Mouse (Mus musculus) thymus, postnatal 25 days (tissue): ENCODE measurements at regions not wholly inside any gene's neighbourhood (a gene's known extent, or its start where the extent isn't known, plus 50 kb on each side); places are given as distances from the start of the nearest gene placed in this dataset.
A peak's percentile ranks its signal among the peaks of the same experiment; 100 is the strongest.

Experiments
- DNase-seq: peaks from one replicate; pipeline ENCODE4 v3.0.0; 2022

- DNase-seq = no peak
These were observed 1100.8 kb upstream of the Gm7489 start for GRCm38 (mm10) chr15:52783940-52784339.

GRCm38 (mm10) chr15:52785196-52785595 is 1099.5 kb upstream of the Gm7489 start:
- no peak for DNase-seq

- no peak for DNase-seq
These were observed 1098.7 kb upstream of the Gm7489 start for GRCm38 (mm10) chr15:52785976-52786375.

- DNase-seq = no peak
These were observed 1079.1 kb upstream of the Gm7489 start for GRCm38 (mm10) chr15:52805479-52806199.

GRCm38 (mm10) chr15:52808622-52809021 is 1076.1 kb upstream of the Gm7489 start:
- peak; percentile 6 for DNase-seq

GRCm38 (mm10) chr15:52820796-52821195 is 1063.9 kb upstream of the Gm7489 start:
- DNase-seq = no peak

DNA sequence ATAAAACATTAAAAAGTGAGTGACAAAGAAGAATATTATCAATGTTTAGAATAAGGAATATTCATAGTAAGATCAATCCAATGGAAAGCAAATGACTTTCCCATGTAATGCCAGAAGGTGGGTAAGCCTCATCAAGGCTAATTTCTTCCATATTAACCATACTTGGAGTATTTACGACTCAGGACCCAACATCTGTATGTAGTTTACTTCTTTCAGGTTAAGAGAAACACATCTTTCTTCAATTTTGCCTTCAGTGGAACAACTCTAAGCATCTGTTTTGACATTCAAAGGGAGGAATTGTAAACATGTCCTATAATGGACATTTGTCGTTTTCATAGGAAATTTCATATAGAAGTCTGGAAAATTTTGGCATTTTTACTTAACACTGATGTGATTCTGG is 1047.8 kb upstream of the Gm7489 start:
- DNase-seq = no peak

- DNase-seq = no peak
These were observed 1036.6 kb upstream of the Gm7489 start for GRCm38 (mm10) chr15:52848132-52848531.

DNA sequence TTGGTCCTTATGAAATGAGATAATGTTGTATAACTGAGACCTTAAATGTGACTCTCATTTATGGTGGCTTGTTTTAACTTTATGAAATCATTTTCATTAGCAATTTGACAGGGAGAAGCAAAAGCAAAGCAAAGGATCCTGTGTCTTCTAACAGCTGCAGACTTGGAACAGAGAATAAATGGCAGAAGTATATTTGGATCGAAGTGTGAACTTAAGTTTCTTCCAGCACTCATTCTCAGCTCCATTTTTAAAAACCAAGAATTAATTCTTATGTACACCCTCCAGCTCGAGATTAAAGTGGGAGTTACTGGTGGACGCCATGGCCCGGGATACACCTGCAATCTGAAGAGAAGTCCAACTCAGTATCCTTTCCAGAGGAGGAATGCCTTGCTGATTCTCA is 1026.0 kb upstream of the Gm7489 start:
- no peak for DNase-seq

- no peak for DNase-seq
These were observed 1021.2 kb upstream of the Gm7489 start for GRCm38 (mm10) chr15:52863494-52863893.

GRCm38 (mm10) chr15:52892244-52892950 is 992.3 kb upstream of the Gm7489 start:
- no peak for DNase-seq

DNA sequence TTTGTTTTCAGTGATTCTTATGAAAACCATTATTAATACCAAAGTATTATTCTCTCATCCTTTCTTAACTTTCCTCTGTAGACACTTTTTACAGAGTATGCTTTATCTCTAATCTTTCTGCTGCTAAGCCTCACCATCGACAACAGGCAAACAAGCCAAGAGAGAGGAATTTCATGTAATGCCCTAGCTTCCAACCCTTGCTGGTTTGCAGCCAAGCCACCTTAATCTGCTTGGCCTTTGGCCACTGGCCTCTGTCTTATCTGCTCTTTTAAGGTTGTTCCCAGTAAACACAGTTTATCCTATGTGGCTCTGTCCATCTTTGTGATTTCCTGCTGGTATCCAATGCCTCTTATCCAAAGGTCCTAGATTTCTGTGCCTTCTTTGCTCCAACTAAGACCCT is 986.6 kb upstream of the Gm7489 start:
- no peak for DNase-seq

GRCm38 (mm10) chr15:52899403-52899802 is 985.3 kb upstream of the Gm7489 start:
- DNase-seq = no peak

DNA sequence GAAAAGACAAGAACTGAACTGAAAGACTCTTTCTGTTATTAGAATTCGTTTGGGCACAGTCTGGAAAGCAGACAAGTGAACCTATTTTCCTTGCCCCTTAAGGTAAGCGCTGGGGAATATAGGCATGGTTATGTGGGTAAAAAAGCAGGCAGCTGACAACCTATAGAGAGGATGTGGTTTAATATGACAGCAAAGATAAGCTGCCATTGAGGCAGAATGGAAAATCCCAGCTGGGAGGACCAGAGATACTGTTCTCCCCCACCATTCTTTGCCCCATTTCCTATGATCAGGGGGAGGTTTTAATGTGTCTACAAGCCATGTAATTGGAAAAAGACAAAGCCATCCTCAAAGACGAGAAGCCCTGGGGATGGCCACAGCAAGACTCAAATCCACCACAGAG is 984.9 kb upstream of the Gm7489 start:
- peak; percentile 7 for DNase-seq

- no peak for DNase-seq
These were observed 979.5 kb upstream of the Gm7489 start for GRCm38 (mm10) chr15:52905231-52905630.

GRCm38 (mm10) chr15:52907217-52907616 is 977.5 kb upstream of the Gm7489 start:
- DNase-seq = peak; percentile 23

DNA sequence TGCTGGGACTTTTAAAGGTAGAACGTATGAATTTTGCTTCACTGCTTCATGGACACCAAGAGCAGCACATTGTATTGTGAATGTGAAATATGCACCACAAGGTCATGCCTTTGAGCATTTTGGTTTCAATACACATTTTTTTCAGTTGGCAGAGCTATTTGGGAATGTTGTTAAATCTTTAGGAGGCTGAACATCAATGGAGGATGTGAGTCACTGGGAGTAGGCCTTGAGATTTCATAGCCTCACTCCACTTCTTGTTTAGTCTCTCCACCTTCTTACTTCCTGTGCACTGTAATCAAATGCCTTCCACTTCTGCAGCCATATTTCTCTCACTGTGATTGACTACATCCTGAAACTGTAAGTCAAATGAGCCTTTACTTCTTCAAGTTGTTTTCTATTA is 962.4 kb upstream of the Gm7489 start:
- DNase-seq = no peak

- DNase-seq = peak; percentile 7
These were observed 956.3 kb upstream of the Gm7489 start for GRCm38 (mm10) chr15:52928408-52928807.

DNA sequence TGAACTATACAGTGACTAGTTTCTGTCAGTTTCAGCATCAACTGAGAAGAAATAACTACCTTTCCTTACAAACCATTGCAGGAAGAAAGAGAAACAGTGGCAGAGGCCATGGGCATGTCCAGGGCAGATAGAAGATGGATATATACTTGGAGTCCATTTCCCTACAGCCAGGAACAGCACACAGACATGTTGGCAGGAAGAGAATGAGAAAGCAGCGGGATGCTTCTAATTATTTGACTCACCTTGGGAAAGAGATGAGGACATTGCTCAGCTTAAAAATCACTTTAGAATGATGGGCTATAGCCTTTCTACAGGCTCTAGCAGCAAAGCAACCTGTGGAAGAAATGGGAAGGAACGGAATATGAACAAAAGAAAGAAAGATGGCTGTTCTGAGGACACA is 947.6 kb upstream of the Gm7489 start:
- DNase-seq = no peak

GRCm38 (mm10) chr15:52944592-52944991 is 940.1 kb upstream of the Gm7489 start:
- DNase-seq = no peak

DNA sequence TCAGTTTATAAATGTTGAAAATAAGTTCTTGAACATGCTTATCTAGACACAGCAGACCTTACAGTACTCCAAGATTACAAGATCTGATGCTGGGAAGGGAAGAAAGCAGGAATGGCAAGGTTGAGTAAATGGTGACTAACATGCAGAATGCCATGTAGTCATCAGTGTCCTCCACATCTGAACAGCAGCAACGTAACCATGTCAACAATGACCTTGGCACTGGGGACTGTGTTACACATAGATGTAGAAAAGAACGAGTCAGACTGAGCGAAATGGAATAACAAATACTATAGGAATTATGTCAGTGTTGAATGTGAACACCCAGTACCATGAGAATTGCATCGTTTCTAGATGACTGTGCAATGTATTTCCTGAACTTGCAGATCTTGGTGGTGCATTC is 936.5 kb upstream of the Gm7489 start:
- no peak for DNase-seq

DNA sequence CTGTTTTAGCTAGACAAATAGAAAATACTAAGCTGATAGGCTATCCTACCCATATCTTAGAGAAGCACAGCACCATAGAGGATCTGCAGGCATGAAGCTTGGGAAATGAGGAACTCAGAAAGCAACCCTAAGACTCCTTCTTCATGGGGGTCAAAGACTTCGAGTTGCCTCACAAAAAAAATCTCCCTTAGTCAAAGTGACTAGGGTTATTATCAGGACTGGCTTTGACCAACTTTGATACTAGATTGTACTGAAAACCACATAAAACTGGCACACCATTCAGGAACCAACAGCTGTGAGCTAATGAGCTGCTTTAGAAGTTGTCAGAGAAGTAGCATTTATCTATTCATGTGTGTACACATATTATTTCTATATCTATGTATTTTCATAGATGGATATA is 931.2 kb upstream of the Gm7489 start:
- no peak for DNase-seq

- no peak for DNase-seq
These were observed 929.8 kb upstream of the Gm7489 start for GRCm38 (mm10) chr15:52954715-52955593.

- DNase-seq = no peak
These were observed 925.0 kb upstream of the Gm7489 start for GRCm38 (mm10) chr15:52959711-52960110.
